Mouse (Mus musculus) stomach, postnatal 0 days (tissue): ENCODE measurements around the gene Selenbp1. TPM values are rescaled to one million over a fixed set of nuclear protein-coding genes. Genes with fewer than 3 reads are reported as not detected.
A peak's percentile ranks its signal among the peaks of the same experiment; 100 is the strongest.

ENCODE experiments used
- ATAC-seq: fragments of 200-750 bp; cut with Nextera tagmentation; 2 replicates; pipeline ENCODE4 v1.8.0; 2017; ENCODE audit not compliant: low FRiP score, low TSS enrichment
- DNase-seq: peaks from one replicate; pipeline ENCODE4 v3.0.0-alpha.2; 2016; ENCODE audit warnings: low spot score
- H3K27ac ChIP-seq: fragments of 300-500 bp; sonication (generic); replicated peaks from 2 replicates; pipeline ENCODE4 v1.5.1; 2014; ENCODE audit warnings: mild to moderate bottlenecking, control low read depth
- H3K27me3 ChIP-seq: fragments of 300-500 bp; sonication (generic); 2 replicates; pipeline ENCODE4 v1.6.1; 2014; ENCODE audit warnings: low read length; ENCODE audit not compliant: control insufficient read depth, insufficient read depth
- H3K36me3 ChIP-seq: fragments of 300-500 bp; sonication (generic); 2 replicates; pipeline ENCODE4 v1.6.1; 2014; ENCODE audit warnings: low read length, mixed read lengths; ENCODE audit not compliant: control insufficient read depth, insufficient read depth
- H3K4me1 ChIP-seq: fragments of 300-500 bp; sonication (generic); replicated peaks from 2 replicates; pipeline ENCODE4 v1.6.1; 2014; ENCODE audit warnings: antibody characterized with exemption; ENCODE audit not compliant: control insufficient read depth, insufficient read depth
- H3K4me2 ChIP-seq: fragments of 300-500 bp; sonication (generic); replicated peaks from 2 replicates; pipeline ENCODE4 v1.6.1; 2014; ENCODE audit warnings: low read depth, mild to moderate bottlenecking, control low read depth, moderate library complexity
- H3K4me3 ChIP-seq: fragments of 300-500 bp; sonication (generic); 2 replicates; pipeline ENCODE4 v1.5.1; 2014; ENCODE audit warnings: low read depth, low read length, control low read depth
- H3K9ac ChIP-seq: fragments of 300-500 bp; sonication (generic); 2 replicates; pipeline ENCODE4 v1.6.1; 2014; ENCODE audit warnings: mild to moderate bottlenecking, low read length, control low read depth, mixed read lengths
- H3K9me3 ChIP-seq: fragments of 300-500 bp; sonication (generic); 2 replicates; pipeline ENCODE4 v1.6.1; 2016; ENCODE audit warnings: low read length; ENCODE audit not compliant: control insufficient read depth
- CTCF ChIP-seq: IDR thresholded peaks from 2 replicates; pipeline ENCODE4 v1.5.1; 2016; ENCODE audit warnings: antibody characterized with exemption, low read depth, mild to moderate bottlenecking, moderate library complexity
- EP300 ChIP-seq: optimal IDR thresholded peaks from 2 replicates; pipeline ENCODE3; 2016; ENCODE audit warnings: antibody characterized with exemption
- WGBS: fragments of 180-500 bp; shearing (Covaris S2); extraction: QIAGEN DNeasy Blood & Tissue Kit; methylation state at CpG from one replicate; pipeline ENCODE4 v1.1.7; 2014; 5-methylcytosine and 5-hydroxymethylcytosine counted together
- polyA plus RNA-seq: library from polyadenylated mRNA; unstranded; fragments of >200 nt; fragmentation: Nextera tagmentation; extraction: Ambion mirVana; gene quantifications from 2 replicates; pipeline ENCODE4 v1.2.1, GENCODE M21; 2015

The Selenbp1 gene
- polyA plus RNA-seq, 1 experiment from 2014 or later = 65.9 TPM

GRCm38 (mm10) chr3:94987578-94987977 lies 54.7 kb downstream of the Selenbp1 start:
- peak; percentile 90 for ATAC-seq
- no peak overlapping the region for H3K4me2 ChIP-seq
- peak; percentile 59 for DNase-seq
- no peak for TF ChIP-seq CTCF
- TF ChIP-seq EP300 = no peak
- H3K9ac ChIP-seq = no peak overlapping the region
- peaks cover 5% of the 10 kb centered on the region for H3K4me1 ChIP-seq
- peaks cover 7% of the 10 kb centered on the region for H3K36me3 ChIP-seq
- no peak overlapping the region for H3K4me3 ChIP-seq
- peak overlapping the region; percentile 31 for H3K27ac ChIP-seq
- H3K9me3 ChIP-seq = no peaks in the 10 kb centered on the region
- H3K27me3 ChIP-seq = no peaks in the 10 kb centered on the region

GRCm38 (mm10) chr3:94989159-94989761 lies 56.4 kb downstream of the Selenbp1 start:
- 9% methylated on average over 9 of the region's 9 CpGs for WGBS
- TF ChIP-seq EP300 = no peak
- TF ChIP-seq CTCF = no peak
- peak overlapping the region; percentile 58 for H3K27ac ChIP-seq

More at GRCm38 (mm10) chr3:94989159-94989761, 56.4 kb downstream of the Selenbp1 start:
- peaks cover 8% of the 10 kb centered on the region for H3K36me3 ChIP-seq
- peak overlapping the region; percentile 35 for H3K9ac ChIP-seq
- H3K4me3 ChIP-seq = no peak overlapping the region
- no peaks in the 10 kb centered on the region for H3K27me3 ChIP-seq
- ATAC-seq (peak; percentile 21; the same call in 1 of the 2 replicates), DNase-seq (peak; percentile 41)
- peak overlapping the region; percentile 27; the same call in 1 of the 2 replicates for H3K4me2 ChIP-seq
- H3K9me3 ChIP-seq = no peaks in the 10 kb centered on the region
- peaks cover 5% of the 10 kb centered on the region for H3K4me1 ChIP-seq

Other genes starting within 250 kb of the Selenbp1 start
- gene Selenbp2, start 239.5 kb upstream of the Selenbp1 start, polyA plus RNA-seq = 37.3 and 42.0 TPM in 2 replicates
- gene Cgn, start 146.6 kb upstream of the Selenbp1 start, polyA plus RNA-seq = 24.7 and 25.2 TPM in 2 replicates
- gene Pogz, start 95.5 kb upstream of the Selenbp1 start, polyA plus RNA-seq = 4.1 and 4.6 TPM in 2 replicates
- gene Psmb4, start 46.1 kb upstream of the Selenbp1 start, polyA plus RNA-seq = 243 and 251 TPM in 2 replicates
- 3.0 and 3.2 TPM in 2 replicates for gene Rfx5, start 21.0 kb downstream of the Selenbp1 start, polyA plus RNA-seq
- 10.0 and 11.2 TPM in 2 replicates for gene Pi4kb, start 41.7 kb downstream of the Selenbp1 start, polyA plus RNA-seq
- gene Zfp687, start 82.4 kb downstream of the Selenbp1 start, polyA plus RNA-seq = 8.2 and 10.0 TPM in 2 replicates
- gene Psmd4, start 109.6 kb downstream of the Selenbp1 start, polyA plus RNA-seq = 171 and 175 TPM in 2 replicates
- 15.7 and 17.8 TPM in 2 replicates for gene Pip5k1a, start 173.9 kb downstream of the Selenbp1 start, polyA plus RNA-seq
- 60.8 and 65.9 TPM in 2 replicates for gene Vps72, start 178.0 kb downstream of the Selenbp1 start, polyA plus RNA-seq
- 0.70 and 1.0 TPM in 2 replicates for gene Tmod4, start 191.4 kb downstream of the Selenbp1 start, polyA plus RNA-seq
- gene Scnm1, start 201.0 kb downstream of the Selenbp1 start, polyA plus RNA-seq = 39.5 and 42.9 TPM in 2 replicates
- gene Lysmd1, start 201.0 kb downstream of the Selenbp1 start, polyA plus RNA-seq = 9.6 and 10.1 TPM in 2 replicates
- gene Tnfaip8l2, start 209.3 kb downstream of the Selenbp1 start, polyA plus RNA-seq = 5.0 and 5.3 TPM in 2 replicates
- 1.7 and 2.2 TPM in 2 replicates for gene Sema6c, start 227.4 kb downstream of the Selenbp1 start, polyA plus RNA-seq